Mouse (Mus musculus) hematopoietic stem cell, adult 5-6 weeks (primary cell): ENCODE data around the gene H2-M11. TPM values are rescaled to one million over a fixed set of nuclear protein-coding genes. Genes with fewer than 3 reads are reported as not detected.
A peak's percentile ranks its signal among the peaks of the same experiment; 100 is the strongest.

Experiments
- ATAC-seq, 2 experiments: fragments of 125-278 bp in 1 of 2; replicated peaks in 1 of 2; 2 replicates each; pipeline ENCODE4 v1.8.0; 2016 to 2017; ENCODE audit warnings: inconsistent platforms in 2 of 2, mild to moderate bottlenecking in 2 of 2, moderate number of reproducible peaks in 2 of 2, low read depth in 1 of 2, moderate TSS enrichment in 1 of 2; ENCODE audit not compliant: low FRiP score in 2 of 2, poor library complexity in 2 of 2, severe bottlenecking in 2 of 2, insufficient read depth in 1 of 2, low TSS enrichment in 1 of 2
- total RNA-seq: library from RNA; stranded (forward); fragments of 172-1452, 232-1000 nt; gene quantifications from 2 replicates; pipeline ENCODE4 v1.2.3, GENCODE M21; 2017

The H2-M11 gene
- not detected in 2 replicates for total RNA-seq

DNA sequence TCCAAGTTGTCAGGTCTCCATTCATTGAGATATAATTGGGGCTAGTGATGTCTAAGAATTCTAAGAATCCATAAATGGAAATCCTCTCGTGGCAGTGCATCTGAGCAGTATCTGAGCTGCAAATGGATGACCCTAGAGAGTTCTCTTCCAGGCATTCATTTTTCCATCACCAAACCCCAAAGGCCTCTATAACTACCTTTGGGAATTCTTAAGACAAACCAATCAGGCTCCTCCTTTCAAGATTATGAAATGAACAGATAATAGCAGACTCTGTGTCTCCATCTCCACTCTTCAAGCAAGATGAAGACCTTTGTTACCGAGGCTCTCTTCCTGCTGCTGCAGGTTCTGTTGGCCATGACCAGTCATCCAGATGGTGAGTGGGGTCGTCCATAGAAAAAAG lies at the start of gene H2-M11:
H2-M11 (plus strand) TSS at position 301 of the 400 bp plus-strand sequence.
- ATAC-seq: no peak

- ATAC-seq: peak; percentile 78 to 87
Measured at GRCm38 (mm10) chr17:36500435-36500834, 46.4 kb upstream of the H2-M11 start.

GRCm38 (mm10) chr17:36503910-36504309 lies 43.0 kb upstream of the H2-M11 start:
- ATAC-seq: no peak

Other genes starting within 250 kb of the H2-M11 start
- not detected in 2 replicates for gene H2-M10.1, start 220.9 kb upstream of the H2-M11 start, total RNA-seq
- not detected in 2 replicates for gene H2-M10.3, start 178.7 kb upstream of the H2-M11 start, total RNA-seq
- not detected in 2 replicates for gene H2-M10.4, start 84.7 kb upstream of the H2-M11 start, total RNA-seq
- gene H2-M9, start 95.6 kb downstream of the H2-M11 start, total RNA-seq: not detected in 2 replicates
- not detected in 2 replicates for gene H2-M1, start 125.1 kb downstream of the H2-M11 start, total RNA-seq
- gene H2-M10.5, start 225.8 kb downstream of the H2-M11 start, total RNA-seq: not detected in 2 replicates